Mouse (Mus musculus): ENCODE data around the gene Efna1. TPM values are rescaled to one million over a fixed set of nuclear protein-coding genes. Genes with fewer than 3 reads are reported as not detected.

The Efna1 gene
- polyA plus RNA-seq (2017; shearing (Covaris generic)) = not detected

GRCm38 (mm10) chr3:89280606-89281511, at the start of gene Efna1:
Efna1 (minus strand) TSS chr3:89281142.

GRCm38 (mm10) chr3:89322514-89323165, 41.7 kb upstream of the Efna1 start, which contains the start of gene Efna3:
Efna3 (minus strand) TSS chr3:89322965.

GRCm38 (mm10) chr3:89270051-89270755, 10.7 kb downstream of the Efna1 start, which contains the start of gene Slc50a1:
Slc50a1 (minus strand) TSS chr3:89270570.

GRCm38 (mm10) chr3:89259076-89259475, 21.9 kb downstream of the Efna1 start, which contains the start of gene Dpm3:
Dpm3 (plus strand) TSS chr3:89259358.

GRCm38 (mm10) chr3:89246261-89247100, 34.5 kb downstream of the Efna1 start, which contains the start of gene Trim46:
Trim46 (minus strand) TSS chr3:89246309.

GRCm38 (mm10) chr3:89245688-89246171, 35.2 kb downstream of the Efna1 start, which contains the start of gene Krtcap2:
Krtcap2 (plus strand) TSS chr3:89245966.

GRCm38 (mm10) chr3:89228836-89229235, 52.1 kb downstream of the Efna1 start, which contains the start of gene Muc1:
Muc1 (plus strand) TSS chr3:89229057.

GRCm38 (mm10) chr3:89226900-89227299, 54.0 kb downstream of the Efna1 start, which contains the start of gene Mtx1:
Mtx1 (minus strand) TSS chr3:89227088.

Other genes starting within 250 kb of the Efna1 start
- 10 to 100 TPM; 35.1 to 42.7 TPM for gene Rusc1, start 187.8 kb downstream of the Efna1 start, polyA plus RNA-seq (2017; shearing (Covaris generic))
- not detected for gene Gm43738, start 180.0 kb downstream of the Efna1 start, polyA plus RNA-seq (2017; shearing (Covaris generic))
- 10 to 100 TPM; 61.8 to 62.2 TPM for gene Fdps, start 179.2 kb downstream of the Efna1 start, polyA plus RNA-seq (2017; shearing (Covaris generic))
- not detected for gene Pklr, start 145.0 kb downstream of the Efna1 start, polyA plus RNA-seq (2017; shearing (Covaris generic))
- gene Hcn3, start 120.9 kb downstream of the Efna1 start, polyA plus RNA-seq (2017; shearing (Covaris generic)) = 1 to 10 TPM in 1 of 2 experiments, under 1 TPM in 1; 0.21 to 1.6 TPM
- gene Clk2, start 116.3 kb downstream of the Efna1 start, polyA plus RNA-seq (2017; shearing (Covaris generic)) = 10 to 100 TPM; 88.4 to 94.5 TPM
- gene Scamp3, start 103.7 kb downstream of the Efna1 start, polyA plus RNA-seq (2017; shearing (Covaris generic)) = 100 to 1,000 TPM; 255 to 261 TPM
- gene Fam189b, start 98.0 kb downstream of the Efna1 start, polyA plus RNA-seq (2017; shearing (Covaris generic)) = 100 to 1,000 TPM; 134 to 154 TPM
- 100 to 1,000 TPM; 105 to 146 TPM for gene Gba, start 78.2 kb downstream of the Efna1 start, polyA plus RNA-seq (2017; shearing (Covaris generic))
- gene Thbs3, start 66.0 kb downstream of the Efna1 start, polyA plus RNA-seq (2017; shearing (Covaris generic)) = 1 to 10 TPM in 1 of 2 experiments, under 1 TPM in 1; 0.90 to 4.0 TPM
- gene Mtx1, start 54.1 kb downstream of the Efna1 start, polyA plus RNA-seq (2017; shearing (Covaris generic)) = 100 to 1,000 TPM in 1 of 2 experiments, 10 to 100 TPM in 1; 89.5 to 127 TPM
- 1 to 10 TPM; 1.0 to 7.1 TPM for gene Muc1, start 52.1 kb downstream of the Efna1 start, polyA plus RNA-seq (2017; shearing (Covaris generic))
- 100 to 1,000 TPM; 225 to 294 TPM for gene Krtcap2, start 35.2 kb downstream of the Efna1 start, polyA plus RNA-seq (2017; shearing (Covaris generic))
- gene Trim46, start 34.8 kb downstream of the Efna1 start, polyA plus RNA-seq (2017; shearing (Covaris generic)) = 1 to 10 TPM; 1.6 to 4.9 TPM
- gene Dpm3, start 21.8 kb downstream of the Efna1 start, polyA plus RNA-seq (2017; shearing (Covaris generic)) = 100 to 1,000 TPM in 1 of 2 experiments, 10 to 100 TPM in 1; 81.3 to 120 TPM
- 100 to 1,000 TPM; 210 to 250 TPM for gene Slc50a1, start 10.6 kb downstream of the Efna1 start, polyA plus RNA-seq (2017; shearing (Covaris generic))
- under 1 TPM in 1 of 2 experiments, not detected in 1; 0.15 TPM for gene Efna3, start 41.8 kb upstream of the Efna1 start, polyA plus RNA-seq (2017; shearing (Covaris generic))
- 1 to 10 TPM in 1 of 2 experiments, under 1 TPM in 1; 0.79 to 1.4 TPM for gene Efna4, start 56.9 kb upstream of the Efna1 start, polyA plus RNA-seq (2017; shearing (Covaris generic))
- 10 to 100 TPM; 10.1 to 23.0 TPM for gene Adam15, start 68.9 kb upstream of the Efna1 start, polyA plus RNA-seq (2017; shearing (Covaris generic))
- under 1 TPM; 0.13 to 0.32 TPM for gene Dcst2, start 80.8 kb upstream of the Efna1 start, polyA plus RNA-seq (2017; shearing (Covaris generic))
- gene Dcst1, start 84.1 kb upstream of the Efna1 start, polyA plus RNA-seq (2017; shearing (Covaris generic)) = under 1 TPM in 1 of 2 experiments, not detected in 1; 0.47 TPM
- 10 to 100 TPM; 34.1 to 67.8 TPM for gene Zbtb7b, start 113.6 kb upstream of the Efna1 start, polyA plus RNA-seq (2017; shearing (Covaris generic))
- under 1 TPM; 0.37 to 0.44 TPM for gene Lenep, start 121.7 kb upstream of the Efna1 start, polyA plus RNA-seq (2017; shearing (Covaris generic))
- gene Flad1, start 130.7 kb upstream of the Efna1 start, polyA plus RNA-seq (2017; shearing (Covaris generic)) = 10 to 100 TPM; 47.1 to 56.8 TPM
- 10 to 100 TPM; 48.3 to 73.9 TPM for gene Cks1b, start 137.2 kb upstream of the Efna1 start, polyA plus RNA-seq (2017; shearing (Covaris generic))
- 10 to 100 TPM; 64.1 to 73.7 TPM for gene Shc1, start 137.3 kb upstream of the Efna1 start, polyA plus RNA-seq (2017; shearing (Covaris generic))
- 10 to 100 TPM; 51.9 to 61.8 TPM for gene Pygo2, start 149.1 kb upstream of the Efna1 start, polyA plus RNA-seq (2017; shearing (Covaris generic))
- 100 to 1,000 TPM in 1 of 2 experiments, 10 to 100 TPM in 1; 66.6 to 119 TPM for gene Pbxip1, start 155.6 kb upstream of the Efna1 start, polyA plus RNA-seq (2017; shearing (Covaris generic))
- gene Pmvk, start 173.4 kb upstream of the Efna1 start, polyA plus RNA-seq (2017; shearing (Covaris generic)) = 10 to 100 TPM; 22.2 to 23.7 TPM
- under 1 TPM in 1 of 2 experiments, not detected in 1; 0.15 TPM for gene Kcnn3, start 239.0 kb upstream of the Efna1 start, polyA plus RNA-seq (2017; shearing (Covaris generic))